Mouse (Mus musculus) heart, embryonic 14.5 days (tissue): ENCODE measurements at regions not wholly inside any gene's neighbourhood (a gene's known extent, or its start where the extent isn't known, plus 50 kb on each side); places are given as distances from the start of the nearest gene placed in this dataset.

ENCODE experiments used
- ATAC-seq: fragments of 200-750 bp; cut with Nextera tagmentation; 2 replicates; pipeline ENCODE4 v1.8.0; 2017; ENCODE audit warnings: low read depth, moderate TSS enrichment; ENCODE audit not compliant: insufficient number of reproducible peaks, insufficient read depth, low FRiP score
- H3K27ac ChIP-seq, 2 experiments: fragments of 200-500 bp in 1 of 2; fragments of 300-500 bp in 1 of 2; sonication (generic) in 1 of 2; replicated peaks in 1 of 2; 2 replicates each; pipeline ENCODE4 v1.5.1; 2012 to 2014; ENCODE audit warnings: low read depth in 2 of 2, low read length in 2 of 2, control low read depth in 1 of 2, mild to moderate bottlenecking in 1 of 2, mixed read lengths in 1 of 2; ENCODE audit not compliant: control insufficient read depth in 1 of 2, insufficient read depth in 1 of 2
- H3K27me3 ChIP-seq: fragments of 300-500 bp; sonication (generic); 2 replicates; pipeline ENCODE4 v1.6.1; 2014; ENCODE audit warnings: mild to moderate bottlenecking, low read length, control low read depth; ENCODE audit not compliant: control insufficient read depth, insufficient read depth
- H3K36me3 ChIP-seq: fragments of 300-500 bp; sonication (generic); 2 replicates; pipeline ENCODE4 v1.6.1; 2014; ENCODE audit warnings: mild to moderate bottlenecking, control low read depth, low read length, mixed read lengths; ENCODE audit not compliant: control insufficient read depth, insufficient read depth
- H3K4me1 ChIP-seq, 2 experiments: fragments of 200-500 bp in 1 of 2; fragments of 300-500 bp in 1 of 2; sonication (generic) in 1 of 2; 2 replicates each; pipeline ENCODE4 v1.6.1; 2012 to 2014; ENCODE audit warnings: low read length in 2 of 2, control low read depth in 1 of 2, mixed read lengths in 1 of 2; ENCODE audit not compliant: control insufficient read depth in 2 of 2, insufficient read depth in 2 of 2
- H3K4me2 ChIP-seq: fragments of 300-500 bp; sonication (generic); 2 replicates; pipeline ENCODE4 v1.6.1; 2014; ENCODE audit warnings: mild to moderate bottlenecking, low read length
- H3K4me3 ChIP-seq, 2 experiments: fragments of 200-500 bp in 1 of 2; fragments of 300-500 bp in 1 of 2; sonication (generic) in 1 of 2; 2 replicates each; pipeline ENCODE4 v1.5.1; 2012 to 2014; ENCODE audit warnings: low read length in 2 of 2, mild to moderate bottlenecking in 2 of 2, control low read depth in 1 of 2, low read depth in 1 of 2, moderate library complexity in 1 of 2; ENCODE audit not compliant: control insufficient read depth in 1 of 2, insufficient read depth in 1 of 2
- H3K9ac ChIP-seq: fragments of 300-500 bp; sonication (generic); 2 replicates; pipeline ENCODE4 v1.6.1; 2014; ENCODE audit warnings: mild to moderate bottlenecking, low read length
- H3K9me3 ChIP-seq: fragments of 300-500 bp; sonication (generic); 2 replicates; pipeline ENCODE4 v1.6.1; 2016; ENCODE audit warnings: low read length, control low read depth; ENCODE audit not compliant: control insufficient read depth
- WGBS: fragments of 180-500 bp; shearing (Covaris S2); extraction: QIAGEN DNeasy Blood & Tissue Kit; methylation state at CpG from one replicate; pipeline ENCODE4 v1.1.7; 2014; 5-methylcytosine and 5-hydroxymethylcytosine counted together

- ATAC-seq: no peak
- H3K4me2 ChIP-seq: no peak overlapping the region
- WGBS: 87% methylated on average over 4 of the region's 4 CpGs
Measured at GRCm38 (mm10) chr16:77537351-77537750, 64.5 kb downstream of the Gm11146 start.

GRCm38 (mm10) chr16:77536746-77537145 lies 65.1 kb downstream of the Gm11146 start:
- no peak for ATAC-seq
- WGBS: 81% methylated on average over 10 of the region's 10 CpGs
- H3K4me3 ChIP-seq: no peak overlapping the region
- no peaks in the 10 kb centered on the region for H3K9me3 ChIP-seq
- H3K4me2 ChIP-seq: no peak overlapping the region
- no peaks in the 10 kb centered on the region for H3K27me3 ChIP-seq
- H3K4me1 ChIP-seq: no peaks in the 10 kb centered on the region
- no peak overlapping the region for H3K27ac ChIP-seq
- no peak overlapping the region for H3K9ac ChIP-seq
- no peaks in the 10 kb centered on the region for H3K36me3 ChIP-seq

More at GRCm38 (mm10) chr16:77537351-77537750, 64.5 kb downstream of the Gm11146 start:
- no peak overlapping the region for H3K9ac ChIP-seq
- H3K4me1 ChIP-seq: no peaks in the 10 kb centered on the region
- H3K27me3 ChIP-seq: no peaks in the 10 kb centered on the region
- H3K27ac ChIP-seq: no peak overlapping the region
- H3K9me3 ChIP-seq: no peaks in the 10 kb centered on the region
- H3K4me3 ChIP-seq: no peak overlapping the region
- no peaks in the 10 kb centered on the region for H3K36me3 ChIP-seq

- H3K36me3 ChIP-seq: no peaks in the 10 kb centered on the region
- no peak overlapping the region for H3K4me3 ChIP-seq
- H3K4me1 ChIP-seq: no peaks in the 10 kb centered on the region
- no peak overlapping the region for H3K9ac ChIP-seq
- WGBS: 83% methylated on average over 6 of the region's 6 CpGs
- no peaks in the 10 kb centered on the region for H3K9me3 ChIP-seq
- ATAC-seq: no peak
- no peak overlapping the region for H3K27ac ChIP-seq
- H3K27me3 ChIP-seq: no peaks in the 10 kb centered on the region
- H3K4me2 ChIP-seq: no peak overlapping the region
Measured at GRCm38 (mm10) chr16:77536314-77536713, 65.6 kb downstream of the Gm11146 start.

GRCm38 (mm10) chr16:77535021-77535420 lies 66.9 kb downstream of the Gm11146 start:
- no peaks in the 10 kb centered on the region for H3K4me1 ChIP-seq
- no peak for ATAC-seq
- WGBS: 87% methylated on average over 3 of the region's 3 CpGs
- no peaks in the 10 kb centered on the region for H3K9me3 ChIP-seq
- no peak overlapping the region for H3K9ac ChIP-seq
- 0 out of 2 replicates have a peak, but pooled peaks cover 7% of the 10 kb centered on the region for H3K36me3 ChIP-seq
- H3K27me3 ChIP-seq: no peaks in the 10 kb centered on the region
- no peak overlapping the region for H3K4me2 ChIP-seq
- no peak overlapping the region for H3K27ac ChIP-seq
- H3K4me3 ChIP-seq: no peak overlapping the region

- no peak overlapping the region for H3K9ac ChIP-seq
- ATAC-seq: no peak
- 83% methylated on average over 10 of the region's 10 CpGs for WGBS
- no peaks in the 10 kb centered on the region for H3K4me1 ChIP-seq
- no peak overlapping the region for H3K4me2 ChIP-seq
- no peaks in the 10 kb centered on the region for H3K27me3 ChIP-seq
- no peak overlapping the region for H3K27ac ChIP-seq
- no peak overlapping the region for H3K4me3 ChIP-seq
- no peaks in the 10 kb centered on the region for H3K9me3 ChIP-seq
- H3K36me3 ChIP-seq: 0 out of 2 replicates have a peak, but pooled peaks cover 9% of the 10 kb centered on the region
Measured at GRCm38 (mm10) chr16:77531596-77531995, 70.3 kb downstream of the Gm11146 start.

GRCm38 (mm10) chr16:77527951-77528350 lies 73.9 kb downstream of the Gm11146 start:
- H3K27ac ChIP-seq: no peak overlapping the region
- H3K4me1 ChIP-seq: no peaks in the 10 kb centered on the region
- no peak for ATAC-seq
- no peaks in the 10 kb centered on the region for H3K27me3 ChIP-seq
- WGBS: 54% methylated on average over 1 of the region's 1 CpGs
- no peak overlapping the region for H3K4me2 ChIP-seq
- no peaks in the 10 kb centered on the region for H3K9me3 ChIP-seq
- 0 out of 2 replicates have a peak, but pooled peaks cover 9% of the 10 kb centered on the region for H3K36me3 ChIP-seq
- no peak overlapping the region for H3K9ac ChIP-seq
- H3K4me3 ChIP-seq: no peak overlapping the region

GRCm38 (mm10) chr16:77514606-77515005 lies 87.3 kb downstream of the Gm11146 start:
- H3K4me1 ChIP-seq: peaks cover 0 to 4% of the 10 kb centered on the region in 2 experiments; a peak in 1 of 4 replicates
- no peak for ATAC-seq
- no peak overlapping the region for H3K4me3 ChIP-seq
- no peaks in the 10 kb centered on the region for H3K9me3 ChIP-seq
- WGBS: 42% methylated on average over 3 of the region's 3 CpGs
- no peak overlapping the region for H3K9ac ChIP-seq
- no peak overlapping the region for H3K27ac ChIP-seq
- H3K36me3 ChIP-seq: no peaks in the 10 kb centered on the region
- no peaks in the 10 kb centered on the region for H3K27me3 ChIP-seq
- H3K4me2 ChIP-seq: no peak overlapping the region

GRCm38 (mm10) chr16:77503556-77503955 lies 98.3 kb downstream of the Gm11146 start:
- Histone ChIP-seq H3K9ac (no peak overlapping the region), H3K9me3 (no peaks in the 10 kb centered on the region), H3K36me3 (peaks cover 8% of the 10 kb centered on the region; the same call in 1 of the 2 replicates), H3K4me3 (peak overlapping the region in 1 of 2 experiments; percentile 16; a peak in 1 of 4 replicates), H3K4me1 (peaks cover 0 to 17% of the 10 kb centered on the region in 2 experiments; a peak in 3 of 4 replicates), H3K27ac (0 out of 4 replicates have a peak overlapping the region, but pooled peaks of 1 of the 2 experiments have one; percentile 19), H3K27me3 (no peaks in the 10 kb centered on the region), H3K4me2 (peak overlapping the region; percentile 59)
- 37% methylated on average over 5 of the region's 5 CpGs for WGBS
- no peak for ATAC-seq
